Mouse (Mus musculus): ENCODE results near the gene Tedc2. TPM values are rescaled to one million over a fixed set of nuclear protein-coding genes. Genes with fewer than 3 reads are reported as not detected.
A peak's percentile ranks its signal among the peaks of the same experiment; 100 is the strongest.

The Tedc2 gene
- total RNA-seq (2021): 1 to 10 TPM; 2.0 TPM
- 3.8 and 5.2 TPM in 2 replicates for polyA plus RNA-seq (2012; rRNA removed)
- long read RNA-seq, partial matches to known transcripts: 1 of 3 reads
- long read RNA-seq, other reads (novel, unspliced or antisense): 0 of 3 reads

- peak within 1 kb of the TSS; percentile 92 for H3K9ac ChIP-seq (ENCODE audit: low read depth, low read length)
- H3K4me1 ChIP-seq (ENCODE audit: control insufficient read depth, insufficient read depth, low read length): peaks cover 4% of the 10 kb centered on the region
- 2% methylated on average over 41 of the region's 41 CpGs for WGBS
- H3K27ac ChIP-seq: peak within 1 kb of the TSS; percentile 70
- TF ChIP-seq CTCF (IDR thresholded peaks at IDR 0.05) (no peak), POLR2A (IDR thresholded peaks at IDR 0.05; ENCODE audit: insufficient read depth, low read depth, low read length) (peak; percentile 73), EP300 (IDR thresholded peaks at IDR 0.05; ENCODE audit: insufficient read depth, low read depth, low read length) (peak; percentile 76; the same call in 1 of the 2 replicates)
- intact Hi-C loops (cut with DNase I): loop anchor here (1.0 kb wide), 1 partner anchor 13 kb away; no protein-coding TSS in a partner anchor
- no peaks in the 10 kb centered on the region for H3K36me3 ChIP-seq (ENCODE audit: control insufficient read depth, insufficient read depth, low read length)
- no peaks in the 10 kb centered on the region for H3K79me2 ChIP-seq (replicated peaks; ENCODE audit: control insufficient read depth, insufficient read depth, low read length)
- no peaks in the 10 kb centered on the region for H3K27me3 ChIP-seq (ENCODE audit: control insufficient read depth, insufficient read depth, low read length)
- H3K4me3 ChIP-seq: peak within 1 kb of the TSS; percentile 75
- DNase-seq: peak; percentile 95 to 96
Measured at GRCm38 (mm10) chr17:24220435-24221411, at the start of gene Tedc2. TSS of gene Tedc2 (minus strand) at chr17:24220851.

DNA sequence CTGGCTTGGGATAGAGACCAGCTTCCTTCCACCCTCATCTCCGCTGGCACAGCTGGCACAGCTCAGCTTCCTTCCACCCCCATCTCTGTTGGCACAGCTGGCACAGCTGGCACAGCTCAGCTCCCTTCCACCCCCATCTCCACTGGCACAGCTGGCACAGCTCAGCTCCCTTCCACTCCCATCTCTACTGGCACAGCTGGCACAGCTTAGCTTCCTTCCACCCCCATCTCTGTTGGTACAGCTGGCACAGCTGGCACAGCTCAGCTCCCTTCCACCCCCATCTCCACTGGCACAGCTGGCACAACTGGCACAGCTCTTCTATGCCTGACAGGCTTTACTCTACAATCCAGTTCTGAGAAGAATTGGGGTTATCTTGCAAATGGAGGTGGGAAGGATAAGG, 46.5 kb upstream of the Tedc2 start:
- Histone ChIP-seq H3K36me3 (ENCODE audit: control insufficient read depth, insufficient read depth, low read length) (no peaks in the 10 kb centered on the region), H3K27me3 (ENCODE audit: control insufficient read depth, insufficient read depth, low read length) (no peaks in the 10 kb centered on the region), H3K4me3 (no peak overlapping the region), H3K79me2 (replicated peaks; ENCODE audit: control insufficient read depth, insufficient read depth, low read length) (no peaks in the 10 kb centered on the region), H3K9ac (ENCODE audit: low read depth, low read length) (no peak overlapping the region), H3K4me1 (ENCODE audit: control insufficient read depth, insufficient read depth, low read length) (no peaks in the 10 kb centered on the region), H3K27ac (no peak overlapping the region)
- TF ChIP-seq EP300 (IDR thresholded peaks at IDR 0.05; ENCODE audit: insufficient read depth, low read depth, low read length) (no peak), CTCF (IDR thresholded peaks at IDR 0.05) (no peak), POLR2A (IDR thresholded peaks at IDR 0.05; ENCODE audit: insufficient read depth, low read depth, low read length) (no peak)
- no peak for DNase-seq
- WGBS: 79% methylated on average over 1 of the region's 1 CpGs
- intact Hi-C loops (cut with DNase I): no loop called here

GRCm38 (mm10) chr17:24264766-24265165, 44.1 kb upstream of the Tedc2 start:
- Histone ChIP-seq H3K36me3 (ENCODE audit: control insufficient read depth, insufficient read depth, low read length) (no peaks in the 10 kb centered on the region), H3K9ac (ENCODE audit: low read depth, low read length) (no peak overlapping the region), H3K4me3 (no peak overlapping the region), H3K27me3 (ENCODE audit: control insufficient read depth, insufficient read depth, low read length) (no peaks in the 10 kb centered on the region), H3K79me2 (replicated peaks; ENCODE audit: control insufficient read depth, insufficient read depth, low read length) (no peaks in the 10 kb centered on the region), H3K4me1 (ENCODE audit: control insufficient read depth, insufficient read depth, low read length) (no peaks in the 10 kb centered on the region), H3K27ac (no peak overlapping the region)
- intact Hi-C loops (cut with DNase I): no loop called here
- DNase-seq: no peak
- WGBS: 61% methylated on average over 2 of the region's 2 CpGs
- TF ChIP-seq EP300 (IDR thresholded peaks at IDR 0.05; ENCODE audit: insufficient read depth, low read depth, low read length) (no peak), CTCF (IDR thresholded peaks at IDR 0.05) (no peak), POLR2A (IDR thresholded peaks at IDR 0.05; ENCODE audit: insufficient read depth, low read depth, low read length) (no peak)

DNA sequence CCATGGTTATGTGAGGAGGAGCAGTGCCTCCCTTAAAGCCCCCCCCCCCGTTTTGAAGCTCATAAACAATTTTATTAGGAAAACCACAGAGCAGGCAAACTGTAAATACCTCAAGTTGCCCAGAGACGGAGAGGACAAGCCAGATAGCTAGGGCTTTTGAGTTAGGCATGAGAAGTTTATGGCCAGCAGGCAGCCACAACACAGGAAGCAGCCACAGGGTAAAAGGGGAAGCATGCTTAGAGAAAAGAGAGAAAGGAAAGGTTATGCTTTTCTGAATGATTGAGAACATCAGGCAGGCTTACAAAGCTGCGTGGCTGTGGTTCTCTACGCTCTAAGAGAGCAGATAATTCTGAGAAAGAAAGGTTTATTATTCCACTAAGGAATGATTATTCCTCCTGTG, 39.9 kb upstream of the Tedc2 start:
- 61% methylated on average over 4 of the region's 4 CpGs for WGBS

DNA sequence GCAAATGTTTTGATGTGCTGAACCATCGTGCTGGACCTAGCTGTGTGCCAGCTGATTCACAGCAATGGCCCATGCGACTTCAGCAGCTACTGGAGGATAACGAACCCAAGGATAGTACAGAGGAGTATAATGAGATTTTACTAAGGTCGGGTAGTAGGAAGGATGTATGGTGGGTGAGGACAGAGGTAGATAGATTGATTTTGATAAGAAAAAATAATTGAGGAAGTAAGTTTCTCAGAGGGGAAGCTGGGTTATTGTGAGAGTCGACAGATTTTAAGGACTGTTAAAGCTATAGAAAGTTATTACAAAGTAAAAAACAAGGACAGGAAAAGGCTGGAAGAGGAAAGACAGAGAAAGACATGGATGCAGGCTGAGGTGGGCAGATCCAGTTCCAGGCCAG, 39.1 kb upstream of the Tedc2 start:
- DNase-seq: no peak
- Histone ChIP-seq H3K27ac (no peak overlapping the region), H3K36me3 (ENCODE audit: control insufficient read depth, insufficient read depth, low read length) (no peaks in the 10 kb centered on the region), H3K4me3 (no peak overlapping the region), H3K27me3 (ENCODE audit: control insufficient read depth, insufficient read depth, low read length) (no peaks in the 10 kb centered on the region), H3K79me2 (replicated peaks; ENCODE audit: control insufficient read depth, insufficient read depth, low read length) (no peaks in the 10 kb centered on the region), H3K9ac (ENCODE audit: low read depth, low read length) (no peak overlapping the region), H3K4me1 (ENCODE audit: control insufficient read depth, insufficient read depth, low read length) (no peaks in the 10 kb centered on the region)
- TF ChIP-seq POLR2A (IDR thresholded peaks at IDR 0.05; ENCODE audit: insufficient read depth, low read depth, low read length): no peak
- no peak for TF ChIP-seq EP300 (IDR thresholded peaks at IDR 0.05; ENCODE audit: insufficient read depth, low read depth, low read length)
- no peak for TF ChIP-seq CTCF (IDR thresholded peaks at IDR 0.05)
- intact Hi-C loops (cut with DNase I): no loop called here
- WGBS: 36% methylated on average over 5 of the region's 5 CpGs

More for the DNA sequence above, 39.9 kb upstream of the Tedc2 start:
- Histone ChIP-seq H3K4me1 (ENCODE audit: control insufficient read depth, insufficient read depth, low read length) (no peaks in the 10 kb centered on the region), H3K4me3 (no peak overlapping the region), H3K9ac (ENCODE audit: low read depth, low read length) (no peak overlapping the region), H3K79me2 (replicated peaks; ENCODE audit: control insufficient read depth, insufficient read depth, low read length) (no peaks in the 10 kb centered on the region), H3K27ac (no peak overlapping the region), H3K27me3 (ENCODE audit: control insufficient read depth, insufficient read depth, low read length) (no peaks in the 10 kb centered on the region), H3K36me3 (ENCODE audit: control insufficient read depth, insufficient read depth, low read length) (no peaks in the 10 kb centered on the region)
- DNase-seq: no peak
- no peak for TF ChIP-seq POLR2A (IDR thresholded peaks at IDR 0.05; ENCODE audit: insufficient read depth, low read depth, low read length)
- TF ChIP-seq CTCF (IDR thresholded peaks at IDR 0.05): no peak
- TF ChIP-seq EP300 (IDR thresholded peaks at IDR 0.05; ENCODE audit: insufficient read depth, low read depth, low read length): no peak
- intact Hi-C loops (cut with DNase I): no loop called here

- no peak overlapping the region for H3K27ac ChIP-seq
- H3K9ac ChIP-seq (ENCODE audit: low read depth, low read length): no peak overlapping the region
- H3K79me2 ChIP-seq (replicated peaks; ENCODE audit: control insufficient read depth, insufficient read depth, low read length): no peaks in the 10 kb centered on the region
- 76% methylated on average over 4 of the region's 4 CpGs for WGBS
- intact Hi-C loops (cut with DNase I): no loop called here
- H3K27me3 ChIP-seq (ENCODE audit: control insufficient read depth, insufficient read depth, low read length): no peaks in the 10 kb centered on the region
- no peak for DNase-seq
- no peaks in the 10 kb centered on the region for H3K36me3 ChIP-seq (ENCODE audit: control insufficient read depth, insufficient read depth, low read length)
- H3K4me1 ChIP-seq (ENCODE audit: control insufficient read depth, insufficient read depth, low read length): no peaks in the 10 kb centered on the region
- TF ChIP-seq CTCF (IDR thresholded peaks at IDR 0.05) (no peak), POLR2A (IDR thresholded peaks at IDR 0.05; ENCODE audit: insufficient read depth, low read depth, low read length) (no peak), EP300 (IDR thresholded peaks at IDR 0.05; ENCODE audit: insufficient read depth, low read depth, low read length) (no peak)
- H3K4me3 ChIP-seq: no peak overlapping the region
Measured at GRCm38 (mm10) chr17:24258981-24259380, 38.3 kb upstream of the Tedc2 start.
